Mouse (Mus musculus) stomach, postnatal 0 days (tissue): ENCODE measurements at regions not wholly inside any gene's neighbourhood (a gene's known extent, or its start where the extent isn't known, plus 50 kb on each side); places are given as distances from the start of the nearest gene placed in this dataset.

Experiments used
- CTCF ChIP-seq: IDR thresholded peaks from 2 replicates; pipeline ENCODE4 v1.5.1; 2016; ENCODE audit warnings: antibody characterized with exemption, low read depth, mild to moderate bottlenecking, moderate library complexity
- EP300 ChIP-seq: optimal IDR thresholded peaks from 2 replicates; pipeline ENCODE3; 2016; ENCODE audit warnings: antibody characterized with exemption

DNA sequence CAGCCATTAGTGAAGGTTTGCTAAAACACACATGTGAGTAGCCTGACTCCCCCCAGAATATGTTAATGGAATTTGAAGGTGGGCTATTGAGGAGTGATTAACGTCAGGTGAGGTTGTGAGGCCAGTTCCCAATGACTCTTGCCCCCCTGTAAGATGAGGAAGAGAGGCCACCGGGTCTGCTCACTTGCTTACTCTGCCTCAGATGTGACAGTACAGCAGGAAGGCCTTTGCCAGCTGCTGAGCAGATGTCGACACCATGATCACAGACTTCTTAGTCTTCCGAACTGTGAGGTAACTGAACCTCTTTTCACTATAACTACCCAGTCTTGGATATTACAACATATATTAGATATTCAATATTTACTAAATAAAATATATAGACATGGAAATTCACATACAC lies 127.4 kb downstream of the Kdr start:
- no peak for TF ChIP-seq CTCF
- no peak for TF ChIP-seq EP300
